Mouse (Mus musculus): ENCODE data around the gene Ece2.

- TF ChIP-seq EP300 (IDR thresholded peaks at IDR 0.05) = no peak
- TF ChIP-seq CTCF (IDR thresholded peaks at IDR 0.05) = no peak
Measured at GRCm38 (mm10) chr16:20620751-20621190, 8.9 kb upstream of the Ece2 start.

Measured in lung, postnatal 0 days (tissue).